Mouse (Mus musculus): ENCODE measurements around the gene Tmem184a.

Tmem184a gene

DNA sequence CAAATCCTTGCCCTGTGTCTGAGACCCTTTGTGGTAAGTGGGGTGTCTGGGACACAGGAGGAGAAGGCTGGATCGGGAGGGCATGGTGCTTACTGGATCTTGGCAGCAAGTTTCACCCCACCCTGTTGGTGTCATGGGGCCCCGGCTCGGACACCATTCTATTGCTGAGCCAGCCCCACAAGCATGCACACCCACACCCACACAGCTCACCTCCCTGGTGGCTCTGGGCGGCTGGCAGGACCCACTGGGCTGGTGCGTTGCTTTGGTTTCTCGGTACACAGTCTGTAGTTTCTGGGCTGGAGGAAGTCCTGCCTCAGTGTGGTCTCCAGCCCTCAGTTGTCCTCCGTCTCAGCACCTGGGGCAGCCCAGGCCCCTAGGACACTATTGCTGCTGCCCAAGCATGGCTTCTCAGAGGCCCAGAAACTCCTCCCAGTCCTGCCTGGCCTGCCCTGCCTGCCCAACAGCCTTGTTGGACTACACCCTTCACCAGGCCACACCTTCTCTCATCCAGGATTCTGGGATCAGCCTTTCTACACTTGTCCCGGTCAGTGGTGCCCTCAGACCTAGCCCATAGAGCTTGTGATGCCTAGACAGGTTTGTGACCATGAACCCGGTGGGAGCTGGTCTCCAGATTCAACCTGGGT, at the start of gene Tmem184a:
Gene Tmem184a (minus strand): TSS at position 380 of the 644 bp plus-strand sequence.
- DNase-seq: no peak

GRCm38 (mm10) chr5:139862759-139863158, 43.0 kb upstream of the Tmem184a start:
- DNase-seq: no peak

- no peak for DNase-seq
These were observed 40.8 kb upstream of the Tmem184a start for GRCm38 (mm10) chr5:139860328-139861104.

- no peak for DNase-seq
These were observed 30.1 kb upstream of the Tmem184a start for GRCm38 (mm10) chr5:139849626-139850320.

GRCm38 (mm10) chr5:139839142-139839541, 19.4 kb upstream of the Tmem184a start:
- DNase-seq: no peak

DNA sequence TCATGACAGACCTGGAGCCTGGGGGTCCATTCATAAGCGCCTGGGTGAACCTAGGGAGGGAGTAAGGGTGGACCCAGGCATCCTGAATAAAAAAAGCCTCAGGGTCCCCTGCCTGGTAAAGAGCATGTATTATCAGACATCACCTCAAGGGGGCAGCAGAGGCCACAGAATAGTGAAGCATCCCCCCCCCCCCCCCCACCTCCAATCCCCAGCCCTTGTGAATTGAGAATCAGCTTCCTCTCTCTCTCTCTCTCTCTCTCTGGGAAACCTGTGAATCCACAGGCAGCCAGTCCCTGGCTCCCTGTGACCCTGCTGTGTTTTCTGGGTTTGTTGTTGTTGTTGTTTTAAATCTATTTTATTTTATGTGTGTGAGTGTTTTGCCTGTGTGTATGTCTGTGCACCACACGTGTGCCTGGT, 18.8 kb upstream of the Tmem184a start:
- DNase-seq: peak; percentile 34

- DNase-seq: no peak
These were observed 16.0 kb upstream of the Tmem184a start for GRCm38 (mm10) chr5:139835706-139836105.

DNA sequence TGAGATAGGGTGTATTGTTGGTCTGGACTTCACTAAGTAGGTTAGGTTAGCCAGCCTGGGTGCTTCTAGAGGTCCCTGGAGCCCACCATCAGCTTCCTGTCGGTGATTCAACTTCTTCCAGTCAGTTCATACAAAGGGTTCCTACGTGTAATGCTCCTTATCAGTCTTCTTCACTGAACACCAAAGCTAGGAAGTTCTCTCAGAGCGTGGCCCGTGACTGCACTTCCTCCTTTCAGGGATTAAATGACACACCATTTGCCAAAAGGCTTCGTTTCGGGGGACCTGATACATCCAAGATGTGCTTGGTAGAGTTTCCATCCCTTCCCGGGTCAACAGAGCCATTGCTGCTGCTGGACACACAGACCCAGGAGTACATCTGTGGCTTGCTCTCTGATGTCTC, 12.4 kb upstream of the Tmem184a start:
- no peak for DNase-seq

DNA sequence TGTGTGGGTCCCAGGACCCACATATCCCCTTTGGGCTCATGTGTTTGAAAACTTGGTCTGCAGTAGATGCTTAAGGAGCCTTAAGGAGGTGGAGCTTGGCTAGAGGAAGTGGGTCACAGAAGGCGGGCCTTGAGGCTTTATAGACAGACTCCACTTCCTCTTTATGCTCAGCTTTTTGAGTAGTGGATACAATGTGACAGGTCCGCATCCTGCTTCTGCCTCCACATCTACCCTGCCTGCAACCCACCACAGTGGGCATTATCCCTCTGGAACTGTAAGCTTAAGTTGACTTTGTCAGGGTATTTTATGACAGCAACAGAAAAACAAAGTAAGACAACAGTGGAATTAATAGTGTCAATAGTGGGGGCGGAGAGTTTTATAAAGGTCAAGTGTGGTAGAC, 11.0 kb upstream of the Tmem184a start:
- no peak for DNase-seq

DNA sequence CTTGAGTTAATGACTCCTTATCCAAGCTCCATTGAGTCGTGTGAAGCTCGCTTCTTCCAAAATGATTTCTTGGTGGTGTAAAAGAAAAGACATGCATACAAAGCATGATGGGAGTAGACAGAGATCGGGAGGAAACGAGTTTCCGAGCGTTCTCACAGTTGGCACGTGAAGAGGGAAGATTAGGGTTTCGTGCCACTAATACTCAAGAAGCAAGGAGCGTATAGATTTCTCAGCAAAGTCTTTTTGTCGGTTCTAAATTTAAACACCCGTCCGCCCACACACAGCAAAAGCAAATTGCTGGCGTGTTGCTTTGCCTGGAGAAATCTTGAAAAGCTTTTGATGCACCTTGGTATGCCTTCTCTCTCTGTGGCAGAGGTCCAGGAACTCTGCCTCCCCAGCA, 9.7 kb upstream of the Tmem184a start:
- peak; percentile 33 for DNase-seq

GRCm38 (mm10) chr5:139827593-139827992, 7.9 kb upstream of the Tmem184a start:
- no peak for DNase-seq

DNA sequence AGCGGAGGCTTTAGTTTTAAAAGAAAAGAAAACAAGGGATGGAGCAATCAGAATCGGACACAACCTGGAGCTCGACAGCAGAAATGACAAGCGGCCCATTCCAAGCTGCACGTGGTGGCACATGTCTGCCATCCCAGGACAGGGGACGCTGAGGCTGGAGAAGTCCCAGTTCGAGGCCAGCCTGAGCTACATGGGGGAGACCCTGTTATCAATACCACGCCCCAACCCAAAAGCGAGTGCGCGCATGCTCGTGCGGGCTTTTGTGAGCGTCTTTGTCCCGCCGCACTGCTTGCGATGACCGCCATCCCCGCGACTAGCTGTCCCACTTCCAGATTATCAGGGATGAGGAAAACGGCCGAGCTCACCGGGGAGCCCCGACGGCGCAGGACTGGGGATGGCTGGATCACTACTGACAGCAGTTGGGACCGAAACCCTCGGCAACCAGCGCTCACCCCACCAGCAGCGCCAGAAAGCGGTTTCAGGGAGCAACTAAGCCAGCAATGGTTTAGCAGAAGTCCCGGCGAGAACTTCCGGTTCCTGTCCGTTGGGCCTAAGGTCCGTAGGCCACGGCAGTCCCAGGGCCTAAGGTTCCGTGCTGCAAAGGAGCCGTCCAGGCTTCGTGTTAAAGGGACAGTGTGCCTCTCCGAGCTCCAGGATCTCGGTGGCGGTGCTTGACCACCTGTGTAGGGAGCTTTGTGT, 6.8 kb upstream of the Tmem184a start, which contains the start of the genes Gm26938 and Psmg3:
Gene Gm26938 (minus strand): TSS at position 51 of the 699 bp plus-strand sequence.
Gene Psmg3 (minus strand): TSS at position 529 of the 699 bp plus-strand sequence.
- DNase-seq: peak; percentile 85

- no peak for DNase-seq
These were observed 6.2 kb upstream of the Tmem184a start for GRCm38 (mm10) chr5:139825947-139826346.

GRCm38 (mm10) chr5:139824531-139824930, 4.8 kb upstream of the Tmem184a start:
- DNase-seq: no peak

- no peak for DNase-seq
These were observed 2.0 kb upstream of the Tmem184a start for GRCm38 (mm10) chr5:139821466-139822459.

GRCm38 (mm10) chr5:139818801-139819200, 916 bp downstream of the Tmem184a start:
- no peak for DNase-seq

GRCm38 (mm10) chr5:139818056-139818455, 1.7 kb downstream of the Tmem184a start:
- no peak for DNase-seq

- no peak for DNase-seq
These were observed 2.4 kb downstream of the Tmem184a start for GRCm38 (mm10) chr5:139817292-139817691.

GRCm38 (mm10) chr5:139816445-139816844, 3.3 kb downstream of the Tmem184a start:
- DNase-seq: no peak

GRCm38 (mm10) chr5:139815964-139816363, 3.8 kb downstream of the Tmem184a start:
- no peak for DNase-seq

GRCm38 (mm10) chr5:139813963-139814381, 5.7 kb downstream of the Tmem184a start:
- no peak for DNase-seq

GRCm38 (mm10) chr5:139813126-139813490, 6.6 kb downstream of the Tmem184a start:
- DNase-seq: no peak
